Mouse (Mus musculus): ENCODE data around the gene Cadm1.
A peak's percentile ranks its signal among the peaks of the same experiment; 100 is the strongest.

Cadm1 gene

DNA sequence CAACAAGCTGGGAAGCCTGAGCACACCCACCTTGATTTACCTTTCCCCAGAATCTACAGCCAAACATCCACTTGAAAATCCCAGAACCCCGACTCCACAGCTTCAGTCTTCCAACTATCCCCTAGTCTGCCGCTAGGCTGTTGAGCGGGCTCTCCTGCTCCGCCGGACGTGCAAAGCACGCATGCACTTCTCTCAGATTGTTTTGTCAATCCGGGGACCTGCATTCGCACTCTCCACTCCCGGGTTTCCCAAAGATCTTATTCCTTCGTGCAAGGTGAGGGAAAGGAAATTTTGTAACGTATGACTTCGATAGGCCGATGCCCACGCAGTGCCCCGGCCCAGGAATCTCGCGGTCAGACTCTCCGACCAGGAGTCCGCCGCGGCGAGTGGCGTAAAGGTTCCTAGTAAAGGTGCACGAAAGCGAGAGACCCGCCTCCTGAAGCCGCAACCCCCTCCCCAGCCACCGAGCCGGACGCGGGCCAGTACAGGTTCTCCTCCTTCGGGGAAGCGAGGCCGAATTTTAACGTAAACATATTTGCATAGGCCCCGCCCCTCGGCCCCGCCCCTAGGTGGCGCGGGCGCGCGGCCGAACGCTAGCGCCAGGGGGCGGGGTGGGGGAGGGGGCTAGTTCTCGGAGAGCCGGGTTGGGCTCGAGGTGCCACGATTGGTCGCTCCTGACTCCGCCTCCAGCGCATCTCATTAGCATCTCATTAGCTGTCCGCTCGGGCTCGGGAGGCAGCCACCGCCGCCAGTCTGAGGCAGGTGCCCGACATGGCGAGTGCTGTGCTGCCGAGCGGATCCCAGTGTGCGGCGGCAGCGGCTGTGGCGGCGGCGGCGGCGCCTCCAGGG lies at the start of gene Cadm1:
Cadm1 (plus strand) TSS at position 572 of the 849 bp plus-strand sequence.
- peak; percentile 96 for DNase-seq (ENCODE audit: low read depth, low spot score)

DNA sequence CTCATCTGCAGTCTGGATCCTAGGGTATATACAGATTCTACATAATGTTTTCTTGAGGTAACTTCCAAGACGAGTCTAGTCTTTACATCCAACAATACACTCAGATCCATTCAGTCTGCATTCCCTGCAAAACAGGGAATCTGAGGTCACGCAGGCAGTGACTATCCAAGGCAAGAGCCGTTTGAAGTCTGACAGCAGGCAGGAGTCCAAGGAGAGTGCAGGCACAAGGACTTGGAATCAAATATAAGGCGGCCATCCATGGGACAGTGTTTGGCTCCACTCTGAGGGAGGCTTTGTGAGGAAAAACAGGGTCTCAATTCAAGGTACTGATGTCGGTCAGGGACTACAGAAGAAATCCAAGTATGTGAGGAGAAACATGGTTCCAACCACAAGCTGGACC lies 45.5 kb upstream of the Cadm1 start:
- no peak for DNase-seq (ENCODE audit: low read depth, low spot score)

DNA sequence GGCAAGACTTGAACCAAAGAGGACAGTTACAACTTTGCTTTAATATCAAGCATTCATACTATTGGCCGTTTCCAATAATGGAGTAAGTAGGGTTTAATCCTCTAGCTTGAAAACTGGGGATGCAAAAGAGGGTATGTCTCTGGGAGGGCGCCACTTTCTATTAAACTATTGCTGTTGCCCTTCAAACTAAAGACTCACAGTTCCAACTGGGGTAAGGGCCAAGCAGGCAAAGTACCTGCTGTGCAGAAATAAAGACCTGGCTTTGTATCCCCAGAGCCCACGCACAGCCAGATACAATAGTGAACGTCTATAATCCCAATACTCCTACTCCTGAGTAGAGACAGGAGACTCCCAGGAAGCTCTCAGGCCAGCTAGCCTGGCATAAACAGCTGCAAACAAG lies 44.8 kb upstream of the Cadm1 start:
- DNase-seq (ENCODE audit: low read depth, low spot score) = no peak

DNA sequence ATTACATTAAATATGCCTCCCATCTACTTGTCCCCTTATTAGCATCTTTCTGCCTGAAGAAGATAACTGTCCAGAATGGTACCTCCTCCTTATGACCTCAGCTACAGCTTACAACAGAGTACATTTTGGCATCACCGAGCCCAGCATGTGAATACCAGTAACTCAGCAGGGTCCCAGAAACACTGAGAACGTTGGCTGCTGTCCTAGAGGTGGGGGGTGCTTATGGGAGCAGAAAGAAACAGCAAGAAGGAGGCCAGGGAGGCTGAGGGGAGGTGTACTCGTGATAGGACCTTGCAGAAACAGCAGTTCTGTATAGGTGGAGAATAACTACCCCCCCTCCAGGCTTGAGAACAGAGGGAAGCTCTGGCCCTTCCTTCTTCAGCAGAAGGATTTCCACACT lies 30.2 kb upstream of the Cadm1 start:
- DNase-seq (ENCODE audit: low read depth, low spot score) = no peak

DNA sequence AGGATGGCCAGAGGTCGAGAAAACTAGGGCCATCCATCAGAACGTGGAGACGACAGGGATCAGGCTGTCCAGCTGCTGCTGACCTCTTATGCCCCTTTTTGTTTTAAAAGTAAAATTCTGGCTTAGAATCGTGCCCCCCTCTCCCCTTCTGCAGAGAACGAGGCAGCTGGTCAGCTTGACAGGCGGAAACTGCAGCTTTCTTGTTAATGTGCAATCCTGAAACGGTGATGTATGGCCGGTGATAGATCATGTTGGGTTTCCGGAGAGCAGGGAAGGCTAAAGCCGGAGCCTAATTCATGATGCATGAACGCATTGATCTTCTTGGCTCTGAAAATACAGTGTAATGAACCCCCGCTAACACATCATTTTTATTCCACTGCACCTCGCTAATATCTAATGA lies 24.0 kb upstream of the Cadm1 start:
- DNase-seq (ENCODE audit: low read depth, low spot score) = no peak

DNA sequence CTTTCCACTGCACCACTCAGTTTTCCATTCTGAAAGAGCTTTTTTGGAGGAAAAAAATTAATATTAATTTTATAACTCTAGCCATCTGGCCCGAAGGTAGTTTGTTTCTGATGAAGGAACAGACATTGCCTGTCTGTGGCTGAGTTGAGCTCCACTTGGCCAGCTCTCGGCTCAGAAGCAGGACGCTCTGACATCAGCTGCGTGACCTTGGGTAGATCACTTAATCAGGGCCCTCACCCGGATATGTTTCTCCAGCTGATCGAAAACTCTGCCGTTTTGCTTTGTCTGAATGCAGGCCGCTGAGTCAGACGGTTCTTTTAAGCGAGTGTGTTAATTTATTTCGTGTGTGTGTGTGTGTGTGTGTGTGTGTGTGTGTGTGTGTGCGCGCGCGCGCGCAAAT lies 23.1 kb upstream of the Cadm1 start:
- DNase-seq (ENCODE audit: low read depth, low spot score) = no peak

DNA sequence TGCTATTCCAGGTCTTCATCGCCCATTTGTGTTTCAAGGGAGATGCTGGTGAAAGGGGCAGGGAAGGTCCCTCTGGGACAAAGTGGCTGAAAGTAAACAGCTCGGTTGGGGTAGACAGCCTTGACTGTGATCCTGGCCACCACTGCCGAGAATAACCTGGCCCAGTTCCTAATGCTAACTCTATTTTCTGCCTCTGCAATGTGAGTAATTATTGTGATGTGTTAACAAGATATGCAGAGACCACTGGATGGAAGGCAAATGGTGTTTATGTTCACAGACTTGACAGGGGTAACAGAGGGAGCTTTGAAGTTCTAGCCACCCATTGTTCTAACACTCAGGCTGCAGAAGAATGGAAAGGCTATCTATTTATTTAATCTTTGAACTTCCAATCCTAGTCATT lies 21.9 kb upstream of the Cadm1 start:
- DNase-seq (ENCODE audit: low read depth, low spot score) = no peak

DNA sequence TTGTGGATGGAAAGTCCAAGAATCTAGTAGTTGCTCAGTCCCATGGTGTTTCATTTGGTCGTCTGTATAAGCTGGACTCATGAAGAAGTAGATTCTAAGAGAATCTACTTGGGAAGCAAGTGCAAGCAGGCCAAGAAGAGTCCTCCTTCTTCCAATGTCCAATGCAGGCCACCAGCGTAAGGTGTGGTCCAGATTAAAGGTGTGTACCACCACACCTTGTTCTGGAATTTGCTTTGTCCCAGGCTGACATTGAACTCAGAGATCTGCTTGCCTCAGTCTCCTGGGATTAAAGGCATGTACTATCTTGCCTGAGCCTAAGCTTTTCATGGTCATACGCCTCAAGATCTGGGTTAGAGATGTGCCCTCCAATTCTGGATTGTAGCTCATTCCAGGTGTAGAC lies 17.5 kb upstream of the Cadm1 start:
- DNase-seq (ENCODE audit: low read depth, low spot score) = no peak

DNA sequence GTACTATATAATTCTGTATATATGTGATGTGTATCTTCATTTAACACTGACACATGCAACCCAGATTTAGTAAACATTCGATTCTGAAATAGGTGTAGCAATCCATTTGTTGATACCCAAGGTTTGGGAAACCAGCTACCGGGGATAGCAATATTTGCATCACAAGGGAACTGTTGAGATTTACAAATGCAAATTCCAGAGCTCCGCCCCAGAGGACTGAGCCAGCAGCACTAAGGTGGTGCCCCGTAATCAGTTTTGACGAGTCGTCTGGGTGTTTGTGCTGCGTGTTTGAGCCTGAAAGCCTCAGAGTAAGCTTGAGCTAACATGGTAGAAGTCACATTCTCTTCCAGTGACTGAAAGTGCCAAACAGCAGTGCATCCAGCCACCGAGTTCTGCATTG lies 15.7 kb upstream of the Cadm1 start:
- DNase-seq (ENCODE audit: low read depth, low spot score) = no peak

DNA sequence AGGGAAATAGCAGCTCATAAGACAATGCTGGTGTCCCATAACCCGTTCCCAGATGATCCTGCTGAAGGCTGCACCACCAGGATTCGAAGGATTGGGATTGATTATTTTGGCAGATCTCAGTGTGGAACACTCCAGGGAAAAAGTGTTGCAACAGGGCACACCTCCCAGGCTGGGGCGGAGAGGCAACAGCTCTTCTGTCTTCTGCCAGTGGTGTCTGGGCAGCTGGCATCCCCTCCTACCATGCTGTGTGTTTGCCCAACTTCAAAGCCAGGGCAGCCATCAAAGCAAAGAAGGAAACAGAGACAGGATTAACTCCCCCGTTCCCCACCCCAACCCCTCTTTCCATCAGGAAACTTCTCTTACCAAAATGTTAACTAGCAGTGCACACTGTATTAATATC lies 13.7 kb upstream of the Cadm1 start:
- DNase-seq (ENCODE audit: low read depth, low spot score) = no peak

DNA sequence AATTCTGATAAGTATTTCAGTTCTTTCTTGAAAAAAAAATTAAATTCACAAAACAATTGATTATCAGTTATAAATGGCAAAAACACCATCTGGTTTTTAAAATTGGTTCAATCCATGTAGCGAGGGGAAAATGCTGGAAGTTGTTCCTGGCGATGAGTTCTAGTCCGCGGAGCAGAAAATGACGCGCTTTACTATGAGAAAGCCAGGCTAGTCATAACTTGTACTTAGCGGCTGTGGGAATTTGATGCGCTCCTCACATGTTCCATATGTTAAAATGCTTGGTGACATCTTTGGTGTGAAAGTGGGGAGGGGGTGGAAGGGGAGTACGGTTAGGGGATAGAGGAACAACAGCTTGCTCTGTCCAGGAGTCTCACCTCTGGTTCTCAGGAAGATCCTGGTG lies 2.7 kb upstream of the Cadm1 start:
- DNase-seq (ENCODE audit: low read depth, low spot score) = no peak

DNA sequence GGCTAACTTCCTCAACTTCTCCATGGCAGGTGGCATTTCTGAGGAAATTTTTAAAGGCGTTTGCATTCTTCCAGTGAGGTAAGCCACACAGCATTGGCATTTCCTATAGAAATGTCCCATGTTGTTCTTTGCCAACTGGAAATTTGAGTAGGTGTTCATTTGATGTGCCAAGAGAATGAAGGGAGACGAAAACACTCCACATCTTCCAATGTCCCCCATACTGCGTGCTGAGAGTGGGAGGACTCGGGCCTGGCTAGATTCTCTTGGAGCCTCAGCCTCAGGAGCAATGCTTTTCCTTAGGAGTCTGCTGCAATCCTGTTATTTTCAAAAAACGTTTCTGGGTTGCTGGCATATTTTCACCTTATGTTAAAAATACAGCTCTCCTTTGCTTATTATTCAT lies 2.2 kb upstream of the Cadm1 start:
- DNase-seq (ENCODE audit: low read depth, low spot score) = no peak

DNA sequence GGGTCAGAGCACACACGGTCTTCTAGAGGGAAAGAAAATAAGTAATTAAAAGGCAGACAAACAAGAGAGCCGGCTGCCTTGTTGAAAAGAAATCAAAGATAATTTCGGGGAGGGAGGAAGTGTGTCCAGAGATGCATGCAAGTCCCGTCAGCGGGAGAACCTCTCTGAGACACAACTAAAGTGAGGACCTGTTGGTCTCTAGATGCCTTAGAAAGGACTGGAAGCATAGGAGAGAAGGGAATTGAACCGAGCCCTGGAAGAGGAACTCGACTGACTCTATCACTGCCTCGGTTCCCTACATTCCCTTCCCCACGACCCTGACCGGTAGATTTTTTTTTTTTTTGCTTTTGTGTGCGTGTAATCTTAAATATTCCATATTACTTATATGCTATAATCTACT lies 791 bp upstream of the Cadm1 start:
- no peak for DNase-seq (ENCODE audit: low read depth, low spot score)

DNA sequence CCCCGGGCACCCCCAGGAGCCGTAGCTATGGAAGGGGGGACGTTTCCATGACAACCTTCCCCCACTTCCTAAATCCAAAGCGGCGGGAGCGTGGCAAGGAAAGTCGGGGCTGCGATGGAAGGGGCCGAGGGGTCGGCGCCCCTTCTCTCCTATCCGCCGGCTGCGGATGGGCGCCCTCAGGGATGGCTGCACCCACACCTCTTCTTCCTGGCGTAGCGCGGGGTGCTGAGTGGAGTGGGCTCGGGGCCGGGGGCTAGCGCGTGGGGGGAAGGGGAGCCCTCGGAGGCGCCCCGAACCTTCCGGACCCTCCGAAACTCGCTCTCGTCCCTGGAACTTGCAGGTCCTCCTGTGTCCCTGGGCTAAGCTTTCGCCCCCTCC lies 560 bp downstream of the Cadm1 start:
- no peak for DNase-seq (ENCODE audit: low read depth, low spot score)

DNA sequence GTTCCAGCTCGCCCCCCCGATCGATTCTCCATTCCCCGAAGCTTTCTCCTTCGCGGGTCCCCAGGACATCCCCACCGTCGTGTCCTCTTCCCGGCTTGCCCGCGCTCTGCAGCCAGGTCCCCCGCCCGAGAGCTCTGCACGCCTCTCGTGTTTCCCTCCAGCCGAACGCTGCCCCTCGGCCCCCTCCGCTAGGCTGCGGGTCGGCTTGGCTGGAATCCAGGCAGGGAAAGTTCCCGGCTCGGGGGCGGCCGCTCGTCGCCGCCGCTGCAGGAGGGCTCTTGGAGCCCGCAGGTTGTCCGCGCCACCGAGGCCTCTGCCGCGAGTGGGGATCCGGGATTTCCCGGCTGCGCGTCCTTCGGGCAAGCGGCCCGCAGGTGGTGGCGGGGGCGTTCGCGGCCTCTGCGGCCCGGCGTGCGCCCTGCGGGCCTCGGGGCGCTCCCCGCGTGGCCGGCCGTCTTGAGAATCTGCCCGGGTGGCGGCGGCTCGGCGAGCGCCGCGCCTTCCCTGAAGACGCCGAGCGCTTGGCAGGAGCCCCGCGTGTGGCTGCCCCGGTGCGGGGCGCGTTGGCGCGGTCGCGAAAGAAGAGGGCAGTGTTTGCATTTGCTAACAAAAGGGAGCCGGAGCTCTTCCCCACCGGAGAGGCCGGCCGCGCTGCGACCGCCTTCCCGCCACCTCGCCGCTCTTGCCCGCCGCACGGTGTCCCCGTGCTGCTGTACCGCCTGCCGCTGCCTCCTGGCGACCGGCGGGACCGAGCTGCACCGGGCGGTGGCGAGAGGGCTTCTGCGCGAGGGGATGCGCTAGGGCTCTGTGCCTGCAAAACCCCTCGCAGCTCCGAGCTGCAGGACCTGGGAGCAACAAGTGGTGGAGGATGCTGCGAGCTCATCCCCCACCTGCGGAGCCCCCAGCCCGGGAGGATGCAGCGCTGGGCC lies 1.2 kb downstream of the Cadm1 start:
- no peak for DNase-seq (ENCODE audit: low read depth, low spot score)

DNA sequence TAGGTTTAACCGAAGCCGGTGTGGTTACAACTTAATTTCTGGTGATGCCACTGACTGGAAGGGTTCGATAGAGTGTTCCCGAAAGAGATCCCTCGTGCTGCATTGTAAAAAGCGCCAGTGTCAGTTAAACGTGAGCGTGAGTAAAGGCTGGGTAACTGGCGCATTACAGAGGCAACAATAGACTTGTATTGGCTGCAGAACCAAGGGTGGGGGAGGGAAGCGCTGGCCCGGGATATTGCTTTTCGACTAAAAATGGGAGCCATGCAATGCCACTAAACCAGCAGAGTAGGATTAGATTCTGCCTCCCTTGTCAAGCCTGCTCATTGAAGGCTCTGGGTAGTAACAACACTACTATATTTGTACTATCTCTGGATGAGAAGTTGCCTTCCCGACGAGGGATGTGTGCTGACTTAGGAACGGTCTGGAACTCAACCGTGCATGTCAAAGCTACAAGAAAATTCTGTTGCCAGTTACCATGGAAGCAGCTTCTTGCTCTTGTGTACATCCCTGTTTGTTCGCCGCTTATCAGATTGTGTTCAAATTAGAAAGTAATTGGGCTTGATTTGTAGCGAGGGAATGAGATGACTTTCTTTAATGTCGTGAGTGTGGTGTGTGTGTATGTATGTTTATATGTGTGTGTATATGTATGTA lies 2.4 kb downstream of the Cadm1 start:
- no peak for DNase-seq (ENCODE audit: low read depth, low spot score)

DNA sequence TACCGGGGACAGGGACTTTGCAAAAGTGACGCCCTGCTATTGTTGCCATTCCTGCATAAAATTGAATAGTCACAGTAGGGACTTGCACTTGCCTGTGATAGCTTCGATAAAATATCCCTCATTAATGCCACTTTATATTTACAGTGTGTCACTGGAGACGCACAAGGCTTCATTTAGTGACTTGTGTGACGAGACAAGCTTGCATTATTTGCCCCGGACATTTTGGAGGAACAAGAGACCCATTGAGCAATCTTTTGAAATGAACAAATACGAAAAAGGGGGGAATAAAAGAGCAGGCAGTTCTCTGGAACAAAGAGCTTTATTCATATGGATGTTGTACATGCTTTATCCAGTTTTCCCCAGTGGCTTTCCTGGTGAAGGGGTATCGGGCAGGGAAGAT lies 3.5 kb downstream of the Cadm1 start:
- no peak for DNase-seq (ENCODE audit: low read depth, low spot score)

DNA sequence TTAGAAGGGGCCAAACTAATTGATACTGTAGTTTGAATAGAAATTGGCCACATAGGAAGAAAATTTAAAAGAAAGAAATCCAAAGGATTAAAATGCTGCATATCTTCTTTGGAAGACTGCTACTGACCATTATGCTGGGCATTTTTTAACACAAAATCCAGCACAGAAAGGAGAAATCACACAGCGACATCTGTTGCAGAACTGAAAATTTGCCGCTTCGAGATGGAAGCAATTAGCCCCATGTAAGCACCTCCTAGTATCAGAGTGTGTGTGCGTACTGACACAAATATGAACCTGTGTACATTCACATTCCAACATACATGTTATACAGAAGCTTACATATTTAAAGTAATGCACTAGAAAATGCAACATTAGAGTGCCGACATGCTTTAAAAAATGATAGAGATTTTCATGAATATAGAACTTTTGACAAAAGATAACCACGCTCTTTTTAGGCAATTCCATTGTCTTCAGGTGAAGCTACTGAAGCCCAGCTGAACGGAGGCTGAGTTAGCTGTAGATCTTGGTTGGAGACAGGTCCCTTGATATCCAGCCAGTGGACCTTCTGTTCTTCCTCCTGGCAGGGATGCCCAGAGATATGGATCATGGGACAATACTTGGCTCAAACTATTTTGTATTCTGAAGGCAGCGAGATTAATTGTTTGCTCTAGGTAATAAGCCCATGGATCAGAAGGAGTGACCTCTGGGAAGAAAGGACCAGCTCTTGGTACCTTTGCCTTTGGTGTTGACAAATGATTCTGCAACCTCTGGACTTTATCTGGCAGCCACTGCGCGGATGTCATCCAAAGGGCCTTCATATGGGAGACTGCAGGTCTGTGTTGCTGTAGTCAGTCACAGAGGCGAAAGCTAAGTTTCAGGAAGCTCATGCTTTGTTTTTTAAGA lies 4.9 kb downstream of the Cadm1 start:
- DNase-seq (ENCODE audit: low read depth, low spot score) = no peak

DNA sequence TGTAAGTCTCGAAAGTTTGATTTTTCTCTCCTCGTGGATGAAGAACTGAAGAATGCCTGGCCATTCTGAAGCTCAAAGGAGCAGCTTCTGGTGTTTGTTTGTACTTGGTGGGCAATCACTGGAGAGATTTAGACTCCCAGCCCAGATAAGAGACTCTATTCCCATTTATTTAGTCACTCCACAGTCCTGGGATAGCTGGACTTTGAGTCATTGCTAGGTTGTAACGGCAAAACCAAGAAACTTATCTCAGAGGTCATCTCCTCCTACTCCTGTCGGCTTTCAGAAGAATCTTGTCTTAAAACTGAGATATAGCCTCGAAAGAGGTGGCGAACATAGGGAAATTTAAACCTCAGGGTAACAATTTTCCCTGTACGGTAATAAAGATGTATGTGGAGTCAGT lies 15.3 kb downstream of the Cadm1 start:
- DNase-seq (ENCODE audit: low read depth, low spot score) = no peak

DNA sequence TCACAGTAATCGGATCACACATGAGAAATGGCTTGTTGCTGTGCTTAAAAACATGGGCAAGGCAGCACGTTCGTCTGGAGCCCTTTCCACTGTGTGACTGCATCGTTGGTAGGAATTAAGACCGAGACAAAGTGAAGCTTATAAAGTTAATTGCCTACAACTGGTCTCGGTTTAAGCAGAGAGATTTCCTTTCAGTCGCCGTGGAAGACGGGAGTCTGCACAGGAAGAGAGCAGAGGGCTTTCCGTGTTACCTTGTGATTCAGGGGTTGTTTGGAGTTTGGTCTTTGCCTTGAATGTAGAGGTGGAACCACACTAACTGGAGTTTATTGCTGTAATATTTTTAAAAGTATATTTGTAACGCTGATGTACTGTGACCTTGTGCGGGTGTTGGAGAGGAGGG lies 15.7 kb downstream of the Cadm1 start:
- no peak for DNase-seq (ENCODE audit: low read depth, low spot score)

DNA sequence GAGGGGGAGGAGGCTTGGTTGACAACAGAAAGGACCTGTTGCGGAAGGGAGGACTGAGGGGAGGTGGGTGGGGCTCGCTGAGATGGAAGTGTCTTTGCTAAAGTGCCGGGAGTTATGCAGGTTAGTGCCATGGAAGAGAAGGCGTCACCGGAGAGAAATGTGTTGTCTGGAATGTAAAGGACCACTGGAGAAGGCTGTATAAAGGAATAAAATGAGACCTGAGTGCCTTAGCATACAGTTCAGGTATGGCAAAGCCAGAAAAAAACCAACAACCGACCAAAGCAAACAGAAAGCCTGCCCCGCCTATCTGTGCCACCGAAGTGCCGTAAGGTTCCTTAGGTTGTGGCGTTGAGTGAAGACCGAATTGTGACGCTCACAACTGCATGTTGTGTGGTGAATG lies 18.4 kb downstream of the Cadm1 start:
- DNase-seq (ENCODE audit: low read depth, low spot score) = no peak

All from brain, embryonic 18.5 days (tissue).